Mouse (Mus musculus): ENCODE measurements around the gene Nova2. TPM values are rescaled to one million over a fixed set of nuclear protein-coding genes. Genes with fewer than 3 reads are reported as not detected.

The Nova2 gene
- polyA plus RNA-seq, 1 experiment from 2014 or later, result 0.89 TPM

- no peak overlapping the region for H3K27ac ChIP-seq (ENCODE audit: low read length)
- no peaks in the 10 kb centered on the region for H3K9me3 ChIP-seq (ENCODE audit: control insufficient read depth, low read length)
- H3K9ac ChIP-seq (ENCODE audit: low read length), result no peak overlapping the region
- H3K4me3 ChIP-seq (ENCODE audit: low read length), result no peak overlapping the region
- no peaks in the 10 kb centered on the region for H3K27me3 ChIP-seq (ENCODE audit: control insufficient read depth, insufficient read depth, low read depth, low read length)
- ATAC-seq (ENCODE audit: low read depth), result no peak
- 52% methylated on average over 9 of the region's 9 CpGs for WGBS
- no peak overlapping the region for H3K4me2 ChIP-seq (ENCODE audit: low read depth, low read length)
- no peaks in the 10 kb centered on the region for H3K4me1 ChIP-seq (replicated peaks; ENCODE audit: control insufficient read depth, insufficient read depth, low read length)
- no peaks in the 10 kb centered on the region for H3K36me3 ChIP-seq (ENCODE audit: control insufficient read depth, insufficient read depth, low read length)
Observed at GRCm38 (mm10) chr7:18942815-18943214, 17.1 kb downstream of the Nova2 start.

GRCm38 (mm10) chr7:18948151-18948550 lies 22.5 kb downstream of the Nova2 start:
- no peak overlapping the region for H3K4me3 ChIP-seq (ENCODE audit: low read length)
- WGBS, result 61% methylated on average over 6 of the region's 6 CpGs
- H3K27ac ChIP-seq (ENCODE audit: low read length), result peak overlapping the region; percentile 59
- no peaks in the 10 kb centered on the region for H3K9me3 ChIP-seq (ENCODE audit: control insufficient read depth, low read length)
- H3K4me2 ChIP-seq (ENCODE audit: low read depth, low read length), result no peak overlapping the region
- no peaks in the 10 kb centered on the region for H3K4me1 ChIP-seq (replicated peaks; ENCODE audit: control insufficient read depth, insufficient read depth, low read length)
- peak; percentile 90 for ATAC-seq (ENCODE audit: low read depth)
- H3K9ac ChIP-seq (ENCODE audit: low read length), result no peak overlapping the region
- no peaks in the 10 kb centered on the region; the same call in 1 of the 2 replicates for H3K27me3 ChIP-seq (ENCODE audit: control insufficient read depth, insufficient read depth, low read depth, low read length)
- H3K36me3 ChIP-seq (ENCODE audit: control insufficient read depth, insufficient read depth, low read length), result no peaks in the 10 kb centered on the region

GRCm38 (mm10) chr7:18949781-18950522 lies 24.3 kb downstream of the Nova2 start:
- no peak overlapping the region for H3K4me2 ChIP-seq (ENCODE audit: low read depth, low read length)
- no peaks in the 10 kb centered on the region; the same call in 1 of the 2 replicates for H3K27me3 ChIP-seq (ENCODE audit: control insufficient read depth, insufficient read depth, low read depth, low read length)
- H3K4me1 ChIP-seq (replicated peaks; ENCODE audit: control insufficient read depth, insufficient read depth, low read length), result no peaks in the 10 kb centered on the region
- H3K9me3 ChIP-seq (ENCODE audit: control insufficient read depth, low read length), result no peaks in the 10 kb centered on the region
- H3K36me3 ChIP-seq (ENCODE audit: control insufficient read depth, insufficient read depth, low read length), result no peaks in the 10 kb centered on the region
- no peak overlapping the region for H3K9ac ChIP-seq (ENCODE audit: low read length)
- WGBS, result 25% methylated on average over 12 of the region's 12 CpGs
- no peak overlapping the region for H3K4me3 ChIP-seq (ENCODE audit: low read length)
- no peak for ATAC-seq (ENCODE audit: low read depth)
- H3K27ac ChIP-seq (ENCODE audit: low read length), result no peak overlapping the region

- no peaks in the 10 kb centered on the region for H3K36me3 ChIP-seq (ENCODE audit: control insufficient read depth, insufficient read depth, low read length)
- H3K27ac ChIP-seq (ENCODE audit: low read length), result no peak overlapping the region
- H3K9me3 ChIP-seq (ENCODE audit: control insufficient read depth, low read length), result no peaks in the 10 kb centered on the region
- no peaks in the 10 kb centered on the region for H3K4me1 ChIP-seq (replicated peaks; ENCODE audit: control insufficient read depth, insufficient read depth, low read length)
- H3K27me3 ChIP-seq (ENCODE audit: control insufficient read depth, insufficient read depth, low read depth, low read length), result no peaks in the 10 kb centered on the region; the same call in 1 of the 2 replicates
- no peak for ATAC-seq (ENCODE audit: low read depth)
- no peak overlapping the region for H3K4me2 ChIP-seq (ENCODE audit: low read depth, low read length)
- no peak overlapping the region for H3K4me3 ChIP-seq (ENCODE audit: low read length)
- WGBS, result 26% methylated on average over 18 of the region's 18 CpGs
- H3K9ac ChIP-seq (ENCODE audit: low read length), result no peak overlapping the region
Observed at GRCm38 (mm10) chr7:18950523-18951315, 25.0 kb downstream of the Nova2 start.

GRCm38 (mm10) chr7:18951397-18951796 lies 25.7 kb downstream of the Nova2 start:
- ATAC-seq (ENCODE audit: low read depth), result no peak
- Histone ChIP-seq H3K9ac (ENCODE audit: low read length) (no peak overlapping the region), H3K36me3 (ENCODE audit: control insufficient read depth, insufficient read depth, low read length) (no peaks in the 10 kb centered on the region), H3K4me1 (replicated peaks; ENCODE audit: control insufficient read depth, insufficient read depth, low read length) (no peaks in the 10 kb centered on the region), H3K4me2 (ENCODE audit: low read depth, low read length) (no peak overlapping the region), H3K4me3 (ENCODE audit: low read length) (no peak overlapping the region), H3K9me3 (ENCODE audit: control insufficient read depth, low read length) (no peaks in the 10 kb centered on the region), H3K27me3 (ENCODE audit: control insufficient read depth, insufficient read depth, low read depth, low read length) (peaks cover 2% of the 10 kb centered on the region), H3K27ac (ENCODE audit: low read length) (no peak overlapping the region)
- 19% methylated on average over 15 of the region's 15 CpGs for WGBS

- WGBS, result under 1% methylated on average over 73 of the region's 107 CpGs
- peak; percentile 91 for ATAC-seq (ENCODE audit: low read depth)
- peaks cover 38% of the 10 kb centered on the region for H3K27me3 ChIP-seq (ENCODE audit: control insufficient read depth, insufficient read depth, low read depth, low read length)
Observed at GRCm38 (mm10) chr7:18957569-18958383, 32.1 kb downstream of the Nova2 start.

GRCm38 (mm10) chr7:18958384-18958766 lies 32.7 kb downstream of the Nova2 start:
- no peak overlapping the region for H3K27ac ChIP-seq (ENCODE audit: low read length)
- H3K4me3 ChIP-seq (ENCODE audit: low read length), result peak overlapping the region; percentile 64
- no peaks in the 10 kb centered on the region for H3K9me3 ChIP-seq (ENCODE audit: control insufficient read depth, low read length)
- H3K4me1 ChIP-seq (replicated peaks; ENCODE audit: control insufficient read depth, insufficient read depth, low read length), result peaks cover 19% of the 10 kb centered on the region
- peaks cover 44% of the 10 kb centered on the region for H3K27me3 ChIP-seq (ENCODE audit: control insufficient read depth, insufficient read depth, low read depth, low read length)
- peak overlapping the region; percentile 72 for H3K9ac ChIP-seq (ENCODE audit: low read length)
- WGBS, result 2% methylated on average over 21 of the region's 21 CpGs
- peak overlapping the region; percentile 93 for H3K4me2 ChIP-seq (ENCODE audit: low read depth, low read length)
- ATAC-seq (ENCODE audit: low read depth), result peak; percentile 26; the same call in 1 of the 2 replicates
- no peaks in the 10 kb centered on the region for H3K36me3 ChIP-seq (ENCODE audit: control insufficient read depth, insufficient read depth, low read length)

More at GRCm38 (mm10) chr7:18957569-18958383, 32.1 kb downstream of the Nova2 start:
- peaks cover 17% of the 10 kb centered on the region for H3K4me1 ChIP-seq (replicated peaks; ENCODE audit: control insufficient read depth, insufficient read depth, low read length)
- peak overlapping the region; percentile 72 for H3K9ac ChIP-seq (ENCODE audit: low read length)
- H3K27ac ChIP-seq (ENCODE audit: low read length), result 0 out of 2 replicates have a peak overlapping the region, but pooled peaks have one; percentile 37
- peak overlapping the region; percentile 93 for H3K4me2 ChIP-seq (ENCODE audit: low read depth, low read length)
- no peaks in the 10 kb centered on the region for H3K36me3 ChIP-seq (ENCODE audit: control insufficient read depth, insufficient read depth, low read length)
- H3K4me3 ChIP-seq (ENCODE audit: low read length), result peak overlapping the region; percentile 64
- no peaks in the 10 kb centered on the region for H3K9me3 ChIP-seq (ENCODE audit: control insufficient read depth, low read length)

GRCm38 (mm10) chr7:18959446-18959845 lies 33.8 kb downstream of the Nova2 start:
- Histone ChIP-seq H3K27ac (ENCODE audit: low read length) (peak overlapping the region; percentile 28), H3K4me2 (ENCODE audit: low read depth, low read length) (no peak overlapping the region), H3K4me3 (ENCODE audit: low read length) (no peak overlapping the region), H3K9me3 (ENCODE audit: control insufficient read depth, low read length) (no peaks in the 10 kb centered on the region), H3K36me3 (ENCODE audit: control insufficient read depth, insufficient read depth, low read length) (no peaks in the 10 kb centered on the region), H3K4me1 (replicated peaks; ENCODE audit: control insufficient read depth, insufficient read depth, low read length) (peaks cover 19% of the 10 kb centered on the region), H3K9ac (ENCODE audit: low read length) (no peak overlapping the region), H3K27me3 (ENCODE audit: control insufficient read depth, insufficient read depth, low read depth, low read length) (peaks cover 54% of the 10 kb centered on the region)
- 38% methylated on average over 8 of the region's 8 CpGs for WGBS
- ATAC-seq (ENCODE audit: low read depth), result peak; percentile 10; the same call in 1 of the 2 replicates
